Mouse (Mus musculus): ENCODE results near the gene Scmh1. TPM values are rescaled to one million over a fixed set of nuclear protein-coding genes. Genes with fewer than 3 reads are reported as not detected.

Gene Scmh1
- total RNA-seq, 2 experiments from 2014 or later: 39.0 to 39.8 TPM

GRCm38 (mm10) chr4:120556592-120556991 is 151.5 kb downstream of the Scmh1 start:
- no peak for DNase-seq

GRCm38 (mm10) chr4:120565726-120566125 is 160.6 kb downstream of the Scmh1 start:
- no peak for DNase-seq

GRCm38 (mm10) chr4:120568005-120568404 is 162.9 kb downstream of the Scmh1 start:
- DNase-seq: no peak

- no peak for DNase-seq
These were observed 163.9 kb downstream of the Scmh1 start for GRCm38 (mm10) chr4:120569025-120569424.

GRCm38 (mm10) chr4:120569486-120570437 is 164.7 kb downstream of the Scmh1 start, which contains the start of gene Ctps:
Ctps (minus strand) TSS chr4:120570276.
- DNase-seq: peak; percentile 96

GRCm38 (mm10) chr4:120570438-120571069 is 165.5 kb downstream of the Scmh1 start:
- DNase-seq: no peak

GRCm38 (mm10) chr4:120571070-120571464 is 166.0 kb downstream of the Scmh1 start:
- no peak for DNase-seq

GRCm38 (mm10) chr4:120571691-120572090 is 166.6 kb downstream of the Scmh1 start:
- no peak for DNase-seq

Other genes with a start within 250 kb of the Scmh1 start
- gene Edn2, start 244.1 kb upstream of the Scmh1 start, total RNA-seq (2021): not detected
- gene Foxo6, start 117.9 kb upstream of the Scmh1 start, total RNA-seq (2021): 10 to 100 TPM; 11.9 to 12.5 TPM
- gene Slfnl1, start 127.0 kb downstream of the Scmh1 start, total RNA-seq (2021): under 1 TPM in 1 of 2 experiments, not detected in 1; 0.21 TPM
- 10 to 100 TPM; 19.7 to 24.4 TPM for gene Ctps, start 165.0 kb downstream of the Scmh1 start, total RNA-seq (2021)
- not detected for gene Gm8439, start 183.5 kb downstream of the Scmh1 start, total RNA-seq (2021)